Mouse (Mus musculus): Measurements from ENCODE around the gene Vgf.
A peak's percentile ranks its signal among the peaks of the same experiment; 100 is the strongest.

Gene Vgf

DNA sequence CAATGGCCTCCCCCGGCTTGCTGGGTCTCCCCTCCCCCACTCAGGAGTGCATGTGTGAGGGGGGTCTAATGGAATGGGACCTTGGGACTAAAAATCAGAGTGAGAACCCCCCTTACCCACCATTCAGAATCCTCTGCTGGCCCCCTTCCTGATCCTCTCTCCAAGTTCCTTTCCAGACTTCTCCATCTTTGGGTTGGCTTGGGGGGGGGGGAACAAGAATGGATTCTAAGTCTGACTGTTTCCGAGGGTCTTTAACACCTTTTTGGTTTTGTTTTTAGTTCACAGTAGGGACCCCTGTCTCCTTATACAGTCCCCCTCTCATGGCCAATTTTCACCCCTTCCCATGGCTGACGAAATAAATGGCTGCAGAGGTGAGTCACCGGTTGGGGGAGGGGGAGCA, at the start of gene Vgf:
Gene Vgf, plus strand, starts transcription at position 301 of the 400 bp plus-strand sequence.
- DNase-seq (ENCODE audit: low spot score in 2 of 2) = no peak

DNA sequence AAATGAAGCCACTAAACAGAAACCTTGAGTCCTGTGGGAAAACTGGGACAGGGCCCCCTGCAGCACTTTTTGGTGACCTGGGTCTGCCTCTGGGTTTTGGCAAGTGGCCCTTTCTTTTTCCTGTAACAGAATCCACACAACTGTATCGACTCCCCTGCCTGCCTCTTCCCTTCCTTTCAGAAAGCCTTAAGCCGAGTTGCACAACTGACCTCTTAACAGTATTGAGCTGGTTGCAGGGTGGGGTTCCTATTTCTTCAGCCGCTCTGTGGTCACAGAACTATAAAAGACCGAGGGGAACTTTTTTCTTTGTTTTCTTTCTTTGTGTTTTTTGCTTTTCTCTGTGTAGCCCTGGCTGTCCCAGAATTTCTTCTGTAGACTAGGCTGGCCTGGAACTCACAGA, 48.4 kb upstream of the Vgf start:
- no peak for DNase-seq (ENCODE audit: low spot score in 2 of 2)

GRCm38 (mm10) chr5:136979762-136980161, 46.4 kb upstream of the Vgf start:
- DNase-seq (ENCODE audit: low spot score in 2 of 2) = no peak

DNA sequence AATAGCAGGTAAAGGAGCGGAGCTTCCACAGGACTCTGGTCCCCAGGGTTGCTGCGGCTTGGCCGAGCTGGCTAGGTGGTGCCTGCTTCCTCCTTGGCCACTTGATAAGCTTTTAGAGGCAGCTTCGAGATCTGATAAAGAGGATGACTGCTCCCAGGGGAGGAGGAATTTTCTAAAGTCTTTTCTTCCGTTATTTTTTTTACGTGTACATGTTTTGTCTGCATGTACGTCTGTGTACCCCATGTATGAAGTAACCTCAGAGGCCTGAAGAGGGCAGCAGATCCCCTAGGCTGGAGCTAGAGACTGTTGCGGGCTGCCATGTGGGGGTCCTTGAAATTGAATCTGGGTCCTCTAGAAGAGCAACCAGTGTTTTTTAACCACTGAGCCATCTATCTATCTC, 45.2 kb upstream of the Vgf start:
- no peak for DNase-seq (ENCODE audit: low spot score in 2 of 2)

DNA sequence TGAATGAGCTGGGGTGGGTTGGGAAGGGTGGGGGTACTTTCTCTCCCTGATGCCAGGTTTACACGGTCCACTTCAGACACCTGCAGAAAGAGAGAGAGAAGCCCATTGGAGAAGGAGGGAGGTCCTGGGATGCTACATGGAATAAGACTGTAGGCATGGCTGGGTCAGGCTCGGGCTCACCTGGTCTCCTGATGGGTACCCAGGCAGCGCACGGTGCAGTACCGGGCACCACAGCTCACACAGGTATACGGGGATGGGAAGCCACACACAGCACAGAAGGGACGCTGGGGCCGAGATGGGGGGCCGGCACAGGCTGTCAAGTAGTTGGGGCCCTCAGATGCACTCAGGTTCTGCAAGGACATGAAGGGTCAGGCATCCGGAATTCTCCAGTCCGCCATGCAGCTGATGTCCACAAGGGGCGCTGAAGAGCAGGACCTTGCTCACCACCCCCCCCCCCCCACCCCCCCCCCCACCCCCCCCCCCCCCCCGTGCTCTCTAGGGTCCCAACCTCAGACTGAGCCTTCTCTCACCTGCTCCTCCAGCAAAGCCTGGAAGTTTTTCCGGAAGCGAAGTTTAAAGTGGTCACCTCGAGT, 43.8 kb upstream of the Vgf start:
- DNase-seq (ENCODE audit: low spot score in 2 of 2) = no peak

DNA sequence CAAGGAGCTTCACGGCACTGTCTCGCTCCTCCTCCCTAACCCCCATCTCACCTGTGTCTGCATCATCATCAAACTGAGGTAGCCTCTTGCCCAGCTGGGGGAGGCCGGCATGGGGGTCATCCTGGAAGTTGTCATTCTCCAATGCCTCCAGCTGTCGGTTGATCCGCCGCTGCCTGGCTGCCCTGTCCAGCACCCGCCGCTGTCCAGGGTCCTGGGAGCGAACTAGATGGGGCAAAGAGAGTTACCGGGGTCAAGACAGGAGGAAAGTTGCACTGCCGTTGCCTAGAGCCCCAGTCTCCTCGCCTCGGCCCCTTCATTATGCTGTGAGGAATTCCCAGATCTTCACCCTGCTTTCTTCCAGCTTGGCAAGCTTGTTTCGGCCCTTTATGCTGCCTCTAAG, 41.4 kb upstream of the Vgf start:
- DNase-seq (ENCODE audit: low spot score in 2 of 2) = no peak

- peak; percentile 84 to 90 for DNase-seq (ENCODE audit: low spot score in 2 of 2)
These were observed 39.5 kb upstream of the Vgf start, which contains the start of gene Plod3 for GRCm38 (mm10) chr5:136986695-136987137. Plod3 (plus strand) TSS chr5:136987019.

DNA sequence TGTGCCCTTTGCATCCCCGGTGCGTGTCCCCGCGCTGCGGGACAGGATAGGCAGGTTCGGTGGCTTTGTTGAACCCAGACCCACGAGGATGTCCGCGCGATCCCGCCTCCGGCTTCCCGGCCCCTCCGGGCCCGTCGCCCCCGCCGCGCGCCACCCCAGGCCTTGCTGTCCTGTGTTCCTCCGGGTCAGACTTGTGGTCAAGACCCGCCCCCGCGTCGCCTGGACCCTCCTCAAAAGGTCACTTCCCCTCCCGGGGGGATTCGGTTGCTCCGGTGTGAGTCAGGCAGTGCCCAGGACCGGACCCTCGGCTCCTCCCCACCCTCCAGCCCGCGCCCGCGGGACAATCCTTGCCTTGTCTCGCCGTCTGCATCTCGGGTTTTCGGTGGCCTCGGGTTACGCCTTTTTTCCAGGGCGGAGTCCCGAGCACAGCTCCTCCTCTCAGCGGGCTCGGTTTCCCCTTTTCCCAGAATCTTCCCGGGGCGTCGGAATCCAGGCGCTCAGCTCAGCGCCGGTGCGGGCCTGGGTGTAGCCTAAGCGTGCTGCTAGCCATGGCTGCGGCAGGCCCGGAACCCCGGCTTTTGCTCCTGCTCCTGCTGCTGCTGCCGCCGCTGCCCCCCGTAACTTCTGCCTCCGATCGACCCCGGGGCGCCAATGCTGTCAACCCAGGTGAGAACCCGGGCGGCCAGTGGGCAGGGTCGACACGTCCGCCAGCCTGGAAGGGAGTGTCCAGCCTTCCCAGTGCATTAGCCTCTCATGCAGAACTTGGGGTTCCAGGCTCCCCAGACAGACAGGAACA, 38.9 kb upstream of the Vgf start:
- peak; percentile 71 to 74 for DNase-seq (ENCODE audit: low spot score in 2 of 2)

GRCm38 (mm10) chr5:136987934-136988271, 38.3 kb upstream of the Vgf start, which contains the start of gene Znhit1:
Znhit1 (minus strand) TSS chr5:136988021.
- DNase-seq (ENCODE audit: low spot score in 2 of 2) = no peak

GRCm38 (mm10) chr5:136988420-136988819, 37.8 kb upstream of the Vgf start:
- no peak for DNase-seq (ENCODE audit: low spot score in 2 of 2)

DNA sequence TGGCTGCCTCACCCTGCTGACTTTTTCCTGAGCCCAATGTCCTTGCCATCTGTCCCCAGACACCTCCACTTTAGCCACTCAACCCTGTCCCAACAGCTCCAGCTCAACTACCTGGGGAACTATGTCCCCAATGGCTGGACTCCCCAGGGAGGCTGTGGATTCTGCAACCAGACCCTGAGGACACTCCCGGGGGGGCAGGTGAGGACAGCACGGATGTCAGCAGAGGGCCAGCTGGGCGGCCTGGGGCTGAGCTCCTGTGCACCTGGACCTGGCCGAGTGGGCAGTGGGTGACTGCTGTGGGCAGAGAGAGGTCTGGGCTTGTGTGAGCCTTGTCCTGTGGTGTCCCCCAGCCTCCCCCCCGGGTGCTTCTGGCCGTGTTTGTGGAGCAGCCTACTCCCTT, 36.4 kb upstream of the Vgf start:
- DNase-seq (ENCODE audit: low spot score in 2 of 2) = no peak

GRCm38 (mm10) chr5:136999449-136999848, 26.7 kb upstream of the Vgf start:
- DNase-seq (ENCODE audit: low spot score in 2 of 2) = no peak

DNA sequence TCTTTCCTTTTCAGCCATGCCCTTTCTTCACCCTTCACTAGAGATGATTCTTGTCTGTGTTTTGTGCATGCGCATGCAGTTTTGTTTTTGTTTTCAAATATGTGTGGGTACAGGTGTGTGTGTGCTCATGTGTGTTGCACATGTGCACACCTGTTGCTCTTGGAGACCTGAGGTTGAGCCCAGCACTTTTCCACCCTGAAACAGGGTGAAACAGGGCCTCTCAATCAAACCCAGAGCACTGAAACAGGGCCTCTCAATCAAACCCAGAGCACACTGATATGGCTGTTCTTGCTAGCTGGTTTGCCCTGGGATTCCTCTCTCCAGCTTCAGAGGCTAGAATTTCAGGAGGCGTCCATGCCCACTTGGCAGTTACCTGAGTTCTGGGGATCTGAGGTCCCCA, 25.6 kb upstream of the Vgf start:
- DNase-seq (ENCODE audit: low spot score in 2 of 2) = no peak

- no peak for DNase-seq (ENCODE audit: low spot score in 2 of 2)
These were observed 18.9 kb upstream of the Vgf start for GRCm38 (mm10) chr5:137007276-137007675.

GRCm38 (mm10) chr5:137009988-137010387, 16.2 kb upstream of the Vgf start:
- peak in 1 of 2 experiments; percentile 38 for DNase-seq (ENCODE audit: low spot score in 2 of 2)

- no peak for DNase-seq (ENCODE audit: low spot score in 2 of 2)
These were observed 13.7 kb upstream of the Vgf start for GRCm38 (mm10) chr5:137012401-137012950.

DNA sequence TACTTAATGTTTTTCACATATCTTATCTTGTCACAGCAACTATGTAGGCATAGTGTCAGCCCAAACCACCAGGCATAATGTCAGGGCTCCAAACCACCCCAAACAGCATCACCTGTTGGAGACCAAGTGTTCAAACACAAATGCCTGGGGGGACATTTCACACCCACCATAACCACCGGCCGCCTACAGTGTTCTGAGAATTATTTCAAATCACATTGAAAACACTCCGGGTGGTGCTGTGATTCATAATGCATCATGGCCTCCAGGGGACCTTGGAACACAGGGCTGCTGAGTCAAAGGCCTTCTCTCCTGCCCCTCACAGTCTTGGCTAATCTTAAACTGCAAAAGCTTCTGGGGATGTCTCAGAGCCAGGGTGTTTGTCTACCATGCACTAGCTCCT, 10.3 kb upstream of the Vgf start:
- DNase-seq (ENCODE audit: low spot score in 2 of 2) = no peak

- no peak for DNase-seq (ENCODE audit: low spot score in 2 of 2)
These were observed 1.9 kb upstream of the Vgf start for GRCm38 (mm10) chr5:137024318-137024717.

GRCm38 (mm10) chr5:137025132-137025531, 1.1 kb upstream of the Vgf start:
- DNase-seq (ENCODE audit: low spot score in 2 of 2) = peak; percentile 67 to 77

- DNase-seq (ENCODE audit: low spot score in 2 of 2) = no peak
These were observed 2.5 kb downstream of the Vgf start for GRCm38 (mm10) chr5:137028561-137029272.

DNA sequence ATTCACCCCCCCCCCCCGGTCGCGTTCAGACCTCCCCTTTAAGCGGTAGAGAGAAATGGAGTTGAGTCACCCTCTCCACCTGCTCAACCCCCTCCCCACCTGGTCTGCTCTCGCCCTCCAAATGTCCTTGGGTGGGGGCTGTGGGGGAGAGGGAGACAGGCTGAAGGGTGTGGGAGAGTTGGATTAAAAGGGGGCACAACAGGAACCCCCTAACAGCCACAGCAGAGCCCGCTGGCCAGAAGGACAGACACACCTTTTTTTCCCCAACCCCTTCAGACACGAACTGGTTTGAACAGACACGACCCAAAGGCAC, 3.0 kb downstream of the Vgf start:
- DNase-seq (ENCODE audit: low spot score in 2 of 2) = no peak

GRCm38 (mm10) chr5:137029643-137030415, 3.6 kb downstream of the Vgf start:
- DNase-seq (ENCODE audit: low spot score in 2 of 2) = peak; percentile 90 to 94

Data from frontal cortex, postnatal 25 days (tissue).